Mouse (Mus musculus) forebrain, embryonic 11.5 days (tissue): ENCODE results near the gene Gm10518. TPM values are rescaled to one million over a fixed set of nuclear protein-coding genes. Genes with fewer than 3 reads are reported as not detected.
A peak's percentile ranks its signal among the peaks of the same experiment; 100 is the strongest.

ENCODE experiments used
- ATAC-seq: fragments of 200-750 bp; cut with Nextera tagmentation; replicated peaks from 2 replicates; pipeline ENCODE4 v1.8.0; 2017; ENCODE audit warnings: moderate TSS enrichment; ENCODE audit not compliant: low FRiP score
- DNase-seq: peaks from one replicate; pipeline ENCODE4 v3.0.0-alpha.2; 2017; ENCODE audit warnings: low spot score
- H3K27ac ChIP-seq: fragments of 300-500 bp; sonication (generic); 2 replicates; pipeline ENCODE4 v1.5.1; 2014; ENCODE audit warnings: low read depth, low read length
- H3K27me3 ChIP-seq: fragments of 300-500 bp; sonication (generic); 2 replicates; pipeline ENCODE4 v1.6.1; 2014; ENCODE audit warnings: mild to moderate bottlenecking, low read length, mixed read lengths; ENCODE audit not compliant: control insufficient read depth, insufficient read depth
- H3K36me3 ChIP-seq: fragments of 300-500 bp; sonication (generic); 2 replicates; pipeline ENCODE4 v1.6.1; 2014; ENCODE audit warnings: mild to moderate bottlenecking, low read length, moderate library complexity, mixed read lengths; ENCODE audit not compliant: control insufficient read depth, insufficient read depth
- H3K4me1 ChIP-seq: fragments of 300-500 bp; sonication (generic); replicated peaks from 2 replicates; pipeline ENCODE4 v1.6.1; 2014; ENCODE audit warnings: low read length, mixed read lengths; ENCODE audit not compliant: control insufficient read depth, insufficient read depth
- H3K4me2 ChIP-seq: fragments of 300-500 bp; sonication (generic); 2 replicates; pipeline ENCODE4 v1.6.1; 2014; ENCODE audit warnings: low read depth, mild to moderate bottlenecking, low read length, moderate library complexity, mixed read lengths; ENCODE audit not compliant: severe bottlenecking
- H3K4me3 ChIP-seq: fragments of 300-500 bp; sonication (generic); 2 replicates; pipeline ENCODE4 v1.5.1; 2014; ENCODE audit warnings: low read depth, low read length
- H3K9ac ChIP-seq: fragments of 300-500 bp; sonication (generic); 2 replicates; pipeline ENCODE4 v1.6.1; 2014; ENCODE audit warnings: low read length
- H3K9me3 ChIP-seq: fragments of 300-500 bp; sonication (generic); 2 replicates; pipeline ENCODE4 v1.6.1; 2016; ENCODE audit warnings: low read length, mixed read lengths; ENCODE audit not compliant: control insufficient read depth
- WGBS: fragments of 180-500 bp; shearing (Covaris S2); extraction: QIAGEN DNeasy Blood & Tissue Kit; methylation state at CpG from one replicate; pipeline ENCODE4 v1.1.7; 2014; 5-methylcytosine and 5-hydroxymethylcytosine counted together
- polyA plus RNA-seq: library from polyadenylated mRNA; unstranded; fragments of >200 nt; fragmentation: Nextera tagmentation; extraction: Ambion mirVana; gene quantifications from 2 replicates; pipeline ENCODE4 v1.2.1, GENCODE M21; 2014

Gene Gm10518
- polyA plus RNA-seq, 1 experiment from 2014 or later, result 0.57 TPM

GRCm38 (mm10) chr1:179843981-179844380 lies 40.8 kb downstream of the Gm10518 start:
- H3K4me1 ChIP-seq, result no peaks in the 10 kb centered on the region; the same call in 1 of the 2 replicates
- no peaks in the 10 kb centered on the region for H3K27me3 ChIP-seq
- ATAC-seq (no peak), DNase-seq (no peak)
- no peaks in the 10 kb centered on the region for H3K9me3 ChIP-seq
- no peak overlapping the region for H3K4me3 ChIP-seq
- H3K4me2 ChIP-seq, result no peak overlapping the region
- 37% methylated on average over 3 of the region's 3 CpGs for WGBS
- no peaks in the 10 kb centered on the region for H3K36me3 ChIP-seq
- no peak overlapping the region for H3K9ac ChIP-seq
- H3K27ac ChIP-seq, result no peak overlapping the region

GRCm38 (mm10) chr1:179844894-179845293 lies 41.7 kb downstream of the Gm10518 start:
- Histone ChIP-seq H3K9ac (no peak overlapping the region), H3K9me3 (no peaks in the 10 kb centered on the region), H3K27me3 (no peaks in the 10 kb centered on the region), H3K36me3 (no peaks in the 10 kb centered on the region), H3K27ac (no peak overlapping the region), H3K4me2 (no peak overlapping the region), H3K4me3 (no peak overlapping the region), H3K4me1 (no peaks in the 10 kb centered on the region; the same call in 1 of the 2 replicates)
- ATAC-seq, result peak; percentile 69; the same call in 1 of the 2 replicates
- DNase-seq, result peak; percentile 72
- WGBS, result 16% methylated on average over 5 of the region's 5 CpGs

- Histone ChIP-seq H3K4me2 (no peak overlapping the region), H3K27ac (no peak overlapping the region), H3K9ac (no peak overlapping the region), H3K27me3 (no peaks in the 10 kb centered on the region), H3K4me3 (no peak overlapping the region), H3K36me3 (no peaks in the 10 kb centered on the region), H3K9me3 (no peaks in the 10 kb centered on the region), H3K4me1 (no peaks in the 10 kb centered on the region; the same call in 1 of the 2 replicates)
- no peak for DNase-seq
- ATAC-seq, result no peak
- 86% methylated on average over 16 of the region's 16 CpGs for WGBS
These were observed 42.8 kb downstream of the Gm10518 start for GRCm38 (mm10) chr1:179845832-179846499.

DNA sequence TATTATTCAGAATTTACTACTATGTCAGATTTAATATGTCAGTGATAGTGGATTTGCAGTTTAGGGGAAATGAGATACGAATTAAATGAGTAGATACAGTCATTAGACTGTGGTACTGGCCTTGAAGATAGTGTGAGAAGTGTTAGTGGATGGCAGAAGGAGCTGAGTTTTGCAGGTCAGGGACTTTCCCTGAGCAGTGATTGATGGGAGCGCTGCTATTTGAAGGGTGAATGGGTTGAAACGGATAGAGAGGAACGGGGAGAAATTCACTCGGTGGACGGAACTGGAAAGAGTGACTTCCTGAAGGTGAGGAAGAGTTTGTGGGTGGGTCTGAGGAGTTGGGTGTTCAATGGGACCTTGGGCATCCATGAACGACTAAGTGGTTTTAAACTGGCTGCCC lies 44.0 kb downstream of the Gm10518 start:
- H3K27ac ChIP-seq, result no peak overlapping the region
- no peak overlapping the region for H3K4me2 ChIP-seq
- no peak overlapping the region for H3K4me3 ChIP-seq
- DNase-seq (no peak), ATAC-seq (no peak)
- H3K4me1 ChIP-seq, result no peaks in the 10 kb centered on the region; the same call in 1 of the 2 replicates
- no peaks in the 10 kb centered on the region for H3K36me3 ChIP-seq
- no peaks in the 10 kb centered on the region for H3K9me3 ChIP-seq
- 60% methylated on average over 7 of the region's 7 CpGs for WGBS
- no peaks in the 10 kb centered on the region for H3K27me3 ChIP-seq
- no peak overlapping the region for H3K9ac ChIP-seq

GRCm38 (mm10) chr1:179847759-179848389 lies 44.7 kb downstream of the Gm10518 start:
- WGBS, result 3% methylated on average over 20 of the region's 20 CpGs
- Histone ChIP-seq H3K9ac (peak overlapping the region; percentile 77), H3K36me3 (no peaks in the 10 kb centered on the region), H3K4me3 (peak overlapping the region; percentile 33), H3K27me3 (no peaks in the 10 kb centered on the region), H3K4me2 (peak overlapping the region; percentile 72), H3K9me3 (no peaks in the 10 kb centered on the region), H3K4me1 (no peaks in the 10 kb centered on the region; the same call in 1 of the 2 replicates), H3K27ac (no peak overlapping the region)
- peak; percentile 58 for ATAC-seq
- DNase-seq, result peak; percentile 93

DNA sequence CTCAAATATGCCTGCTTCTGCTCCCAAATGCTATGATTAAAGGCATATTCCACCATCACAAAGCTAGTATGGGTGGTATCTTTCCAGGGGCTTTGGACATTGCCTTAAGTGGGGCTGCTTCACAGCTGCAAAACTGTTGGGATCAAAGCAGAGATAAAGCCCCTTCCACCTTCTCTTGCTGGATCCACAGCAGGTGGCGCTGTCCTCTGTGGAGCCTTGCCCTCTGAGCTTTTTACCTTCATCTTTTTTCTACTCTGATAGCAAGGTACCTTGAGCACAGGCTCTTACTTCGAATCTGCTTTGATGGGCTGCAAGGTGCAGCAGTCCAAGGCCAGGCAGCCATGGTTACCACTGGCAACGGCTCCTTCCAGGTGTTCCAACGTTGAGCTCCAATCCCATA lies 50.2 kb downstream of the Gm10518 start:
- H3K4me3 ChIP-seq, result no peak overlapping the region
- no peaks in the 10 kb centered on the region for H3K36me3 ChIP-seq
- no peak overlapping the region for H3K4me2 ChIP-seq
- 50% methylated on average over 4 of the region's 4 CpGs for WGBS
- no peak overlapping the region for H3K9ac ChIP-seq
- DNase-seq (no peak), ATAC-seq (no peak)
- H3K27me3 ChIP-seq, result no peaks in the 10 kb centered on the region
- H3K9me3 ChIP-seq, result no peaks in the 10 kb centered on the region
- H3K27ac ChIP-seq, result no peak overlapping the region
- no peaks in the 10 kb centered on the region for H3K4me1 ChIP-seq

Other genes starting within 250 kb of the Gm10518 start
- 76.7 and 79.5 TPM in 2 replicates for gene Sccpdh, start 135.2 kb upstream of the Gm10518 start, polyA plus RNA-seq
- gene Kif28, start 58.1 kb upstream of the Gm10518 start, polyA plus RNA-seq, result not detected in 2 replicates
- 40.2 and 44.0 TPM in 2 replicates for gene Ahctf1, start 304 bp downstream of the Gm10518 start, polyA plus RNA-seq
- 16.4 and 17.1 TPM in 2 replicates for gene Cdc42bpa, start 157.1 kb downstream of the Gm10518 start, polyA plus RNA-seq